Comparison of ENCODE assay signal across 8 mouse cellular contexts in the genomic region with DNA sequence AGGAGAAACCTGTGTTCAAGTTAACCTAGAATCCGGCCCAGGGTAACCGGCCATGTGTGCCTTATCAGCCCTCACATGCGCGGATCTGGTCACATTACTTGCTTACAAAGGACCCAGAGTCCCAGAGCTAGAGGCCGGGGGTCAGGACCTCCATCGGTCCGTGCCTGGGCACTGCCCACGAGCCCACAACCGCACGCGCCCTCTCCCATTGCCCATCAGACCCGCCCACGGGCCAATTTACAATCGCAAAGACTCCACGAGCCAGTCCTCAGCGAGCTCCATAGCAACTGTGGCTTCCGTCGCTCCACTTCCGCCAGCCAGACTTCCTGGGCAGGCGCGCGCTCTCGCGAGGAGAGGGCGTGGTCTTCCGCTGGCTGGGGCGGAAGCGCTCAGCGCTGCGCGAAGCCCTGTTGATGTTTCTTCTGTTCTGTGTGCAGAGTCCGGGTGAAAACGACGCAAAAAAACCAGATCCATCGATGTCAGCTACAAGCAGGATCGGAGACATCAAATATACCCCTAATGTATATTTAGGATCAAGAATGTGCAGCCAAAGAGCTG. TPM values are rescaled to one million over a fixed set of nuclear protein-coding genes. Genes with fewer than 3 reads are reported as not detected.
DNase-seq lines count a peak whose midpoint lies in the region; ATAC-seq and TF ChIP-seq lines count a peak whose summit lies in the region.

Gene Wdr73 (minus strand): TSS at position 326 of the 558 bp plus-strand sequence.

- WGBS in forebrain, embryonic 16.5 days, result under 1% methylated on average over 36 of the region's 36 CpGs
- WGBS in lung, embryonic 14.5 days, result under 1% methylated on average over 36 of the region's 36 CpGs
- WGBS in olfactory bulb, adult 2 months, result under 1% methylated on average over 36 of the region's 36 CpGs
- WGBS in thymus, adult 2 months, result under 1% methylated on average over 36 of the region's 36 CpGs

- H3K9ac ChIP-seq in forebrain, embryonic 16.5 days (replicated peaks; ENCODE audit: low read depth, low read length), result peak within 1 kb of the TSS; percentile 81
- H3K9ac ChIP-seq in lung, embryonic 14.5 days, result peak within 1 kb of the TSS; percentile 77

- H3K4me1 ChIP-seq in G1E (ENCODE audit: insufficient read depth, low read depth, low read length), result peaks cover 64% of the 10 kb centered on the region
- H3K4me1 ChIP-seq in forebrain, embryonic 16.5 days (replicated peaks; ENCODE audit: control insufficient read depth, insufficient read depth, low read length), result peaks cover 33% of the 10 kb centered on the region
- H3K4me1 ChIP-seq in lung, embryonic 14.5 days (ENCODE audit: insufficient read depth), result 0 out of 2 replicates have a peak, but pooled peaks cover 7% of the 10 kb centered on the region
- peaks cover 21% of the 10 kb centered on the region for H3K4me1 ChIP-seq in olfactory bulb, adult 2 months (ENCODE audit: control insufficient read depth, insufficient read depth, low read length)
- H3K4me1 ChIP-seq in thymus, adult 2 months (replicated peaks; ENCODE audit: control insufficient read depth, insufficient read depth, low read length), result peaks cover 22% of the 10 kb centered on the region

- no peaks in the 10 kb centered on the region for H3K9me3 ChIP-seq in G1E (replicated peaks)
- no peaks in the 10 kb centered on the region for H3K9me3 ChIP-seq in forebrain, embryonic 16.5 days (ENCODE audit: control insufficient read depth, low read length)
- H3K9me3 ChIP-seq in lung, embryonic 14.5 days (ENCODE audit: low read depth, low read length), result no peaks in the 10 kb centered on the region

- peak within 1 kb of the TSS; percentile 82 for H3K27ac ChIP-seq in forebrain, embryonic 16.5 days (ENCODE audit: low read length)
- peak within 1 kb of the TSS; percentile 80 for H3K27ac ChIP-seq in layer of hippocampus, adult 2 months
- peak within 1 kb of the TSS; percentile 86 for H3K27ac ChIP-seq in lung, embryonic 14.5 days (ENCODE audit: low read depth)
- H3K27ac ChIP-seq in olfactory bulb, adult 2 months (ENCODE audit: insufficient read depth, low read depth, low read length), result 0 out of 2 replicates have a peak within 1 kb of the TSS, but pooled peaks have one; percentile 43
- peak within 1 kb of the TSS; percentile 79 for H3K27ac ChIP-seq in thymus, adult 2 months (ENCODE audit: control insufficient read depth, insufficient read depth, low read length)

- DNase-seq in G1E (ENCODE audit: low spot score), result peak; percentile 92
- peak; percentile 87 to 88 for DNase-seq in cerebellum, adult 18-20 months
- DNase-seq in heart, postnatal 36 days, result peak; percentile 88 to 91
- peak; percentile 88 to 92 for DNase-seq in layer of hippocampus, adult 2 months (ENCODE audit: low spot score in 2 of 2)
- DNase-seq in lung, embryonic 14.5 days, result peak; percentile 97
- DNase-seq in thymus, adult 2 months, result peak; percentile 92

- H3K27me3 ChIP-seq in G1E (ENCODE audit: insufficient read depth, low read length), result no peaks in the 10 kb centered on the region
- H3K27me3 ChIP-seq in forebrain, embryonic 16.5 days (replicated peaks; ENCODE audit: control insufficient read depth, insufficient read depth, low read length), result no peaks in the 10 kb centered on the region
- H3K27me3 ChIP-seq in lung, embryonic 14.5 days (ENCODE audit: insufficient read depth, low read length), result no peaks in the 10 kb centered on the region
- no peaks in the 10 kb centered on the region; the same call in 1 of the 2 replicates for H3K27me3 ChIP-seq in thymus, adult 2 months (ENCODE audit: control insufficient read depth, insufficient read depth, low read length)

- no peak for TF ChIP-seq CTCF in G1E (IDR thresholded peaks at IDR 0.05; ENCODE audit: low read depth, low read length)
- no peak for TF ChIP-seq CTCF in layer of hippocampus, adult 2 months (conservative IDR thresholded peaks at IDR 0.05)
- TF ChIP-seq CTCF in lung, embryonic 14.5 days (IDR thresholded peaks at IDR 0.05; ENCODE audit: low read depth), result no peak
- TF ChIP-seq CTCF in olfactory bulb, adult 2 months (IDR thresholded peaks at IDR 0.05; ENCODE audit: insufficient read depth, low read depth, low read length), result no peak
- peak; percentile 52; the same call in 1 of the 2 replicates for TF ChIP-seq CTCF in thymus, adult 2 months (IDR thresholded peaks at IDR 0.05; ENCODE audit: borderline replicate concordance, control insufficient read depth, extremely low read depth, insufficient read depth, low read length, poor library complexity)

- peak within 1 kb of the TSS; percentile 99 for H3K4me2 ChIP-seq in forebrain, embryonic 16.5 days (ENCODE audit: low read length)
- H3K4me2 ChIP-seq in lung, embryonic 14.5 days, result peak within 1 kb of the TSS; percentile 92

- peak within 1 kb of the TSS; percentile 82 for H3K4me3 ChIP-seq in G1E (ENCODE audit: low read depth, low read length)
- peak within 1 kb of the TSS; percentile 86 for H3K4me3 ChIP-seq in forebrain, embryonic 16.5 days (replicated peaks; ENCODE audit: low read length)
- H3K4me3 ChIP-seq in layer of hippocampus, adult 2 months, result peak within 1 kb of the TSS; percentile 84
- H3K4me3 ChIP-seq in lung, embryonic 14.5 days (ENCODE audit: low read depth, low read length), result peak within 1 kb of the TSS; percentile 73
- peak within 1 kb of the TSS; percentile 59 for H3K4me3 ChIP-seq in olfactory bulb, adult 2 months (ENCODE audit: insufficient read depth, low read depth, low read length)
- H3K4me3 ChIP-seq in thymus, adult 2 months (ENCODE audit: control insufficient read depth, insufficient read depth, low read length), result peak within 1 kb of the TSS; percentile 87

- H3K36me3 ChIP-seq in G1E (replicated peaks), result peaks cover 80% of the 10 kb centered on the region
- peaks cover 8% of the 10 kb centered on the region for H3K36me3 ChIP-seq in forebrain, embryonic 16.5 days (ENCODE audit: control insufficient read depth, insufficient read depth)
- H3K36me3 ChIP-seq in lung, embryonic 14.5 days (ENCODE audit: insufficient read depth), result peaks cover 32% of the 10 kb centered on the region
- H3K36me3 ChIP-seq in thymus, adult 2 months (ENCODE audit: control insufficient read depth, insufficient read depth, low read length), result no peaks in the 10 kb centered on the region

- ATAC-seq in G1E (ENCODE audit: extremely low read depth, insufficient number of reproducible peaks, low FRiP score, poor library complexity, severe bottlenecking), result peak; percentile 80
- peak; percentile 97 for ATAC-seq in forebrain, embryonic 16.5 days
- ATAC-seq in lung, embryonic 14.5 days (ENCODE audit: insufficient read depth), result peak; percentile 96

- intact Hi-C loops in heart, postnatal 36 days (cut with DNase I), result loop anchor here (2.0 to 5.0 kb wide), 3 partner anchors 92 to 251 kb away; partner anchors contain the start of gene Zfp592

- TF ChIP-seq POLR2A in olfactory bulb, adult 2 months (IDR thresholded peaks at IDR 0.05; ENCODE audit: insufficient read depth, low read depth, low read length), result peak; percentile 83
- peak; percentile 94 for TF ChIP-seq POLR2A in thymus, adult 2 months (IDR thresholded peaks at IDR 0.05; ENCODE audit: control insufficient read depth, extremely low read depth, insufficient read depth, low read length, poor library complexity)

RNA-seq across cellular contexts. Expression of gene Wdr73, which starts in this region (rescaled TPM):
- 13.2 and 14.4 TPM in 2 replicates for total RNA-seq in G1E (2014; fragmentation: Nextera tagmentation)
- total RNA-seq in G1E (2017), result 31.1 and 35.0 TPM in 2 replicates
- 17.7 and 19.0 TPM in 2 replicates for polyA plus RNA-seq in G1E (2012)
- 44.4 and 46.3 TPM in 2 replicates for polyA plus RNA-seq in forebrain, embryonic 16.5 days (2015; fragmentation: Nextera tagmentation; extraction: Ambion mirVana)
- total RNA-seq in heart, postnatal 36 days (2021), result 1 to 10 TPM; 5.1 to 5.6 TPM
- total RNA-seq in layer of hippocampus, adult 2 months (2021), result 10 to 100 TPM; 31.2 to 33.3 TPM
- 29.0 and 30.9 TPM in 2 replicates for polyA plus RNA-seq in lung, embryonic 14.5 days (2014; fragmentation: Nextera tagmentation; extraction: Ambion mirVana)
- polyA plus RNA-seq in olfactory bulb, adult 2 months (2012; ENCODE audit: insufficient read depth, insufficient read length, low replicate concordance, missing spikeins), result not detected in 2 replicates
- 27.2 and 31.3 TPM in 2 replicates for polyA plus RNA-seq in thymus, adult 2 months (2012; rRNA removed)

Comparison
In these comparisons a context has a peak if more than half of its experiments do, and no peak if none do; other contexts are left out.
1. Peak in every context shown above with its lines: DNase-seq, ATAC-seq, H3K4me3 ChIP-seq and H3K27ac ChIP-seq.
2. RNA of gene Wdr73 (polyA plus RNA-seq): 44.4 to 46.3 TPM in forebrain, embryonic 16.5 days, 27.2 to 31.3 TPM in thymus, adult 2 months, 29.0 to 30.9 TPM in lung, embryonic 14.5 days and 17.7 to 19.0 TPM in G1E; not detected in olfactory bulb, adult 2 months; every median in the first group is over 10 times any median in the second.